Mouse (Mus musculus): ENCODE measurements around the gene Mtrr. TPM values are rescaled to one million over a fixed set of nuclear protein-coding genes. Genes with fewer than 3 reads are reported as not detected.
"Not testable (repeated sequence)": the region's sequence is repeated elsewhere in the genome, so short reads cannot be mapped to it uniquely, and the experiment has no call there.

Gene Mtrr
- polyA plus RNA-seq, 1 experiment from 2014 or later = 17.2 TPM

DNA sequence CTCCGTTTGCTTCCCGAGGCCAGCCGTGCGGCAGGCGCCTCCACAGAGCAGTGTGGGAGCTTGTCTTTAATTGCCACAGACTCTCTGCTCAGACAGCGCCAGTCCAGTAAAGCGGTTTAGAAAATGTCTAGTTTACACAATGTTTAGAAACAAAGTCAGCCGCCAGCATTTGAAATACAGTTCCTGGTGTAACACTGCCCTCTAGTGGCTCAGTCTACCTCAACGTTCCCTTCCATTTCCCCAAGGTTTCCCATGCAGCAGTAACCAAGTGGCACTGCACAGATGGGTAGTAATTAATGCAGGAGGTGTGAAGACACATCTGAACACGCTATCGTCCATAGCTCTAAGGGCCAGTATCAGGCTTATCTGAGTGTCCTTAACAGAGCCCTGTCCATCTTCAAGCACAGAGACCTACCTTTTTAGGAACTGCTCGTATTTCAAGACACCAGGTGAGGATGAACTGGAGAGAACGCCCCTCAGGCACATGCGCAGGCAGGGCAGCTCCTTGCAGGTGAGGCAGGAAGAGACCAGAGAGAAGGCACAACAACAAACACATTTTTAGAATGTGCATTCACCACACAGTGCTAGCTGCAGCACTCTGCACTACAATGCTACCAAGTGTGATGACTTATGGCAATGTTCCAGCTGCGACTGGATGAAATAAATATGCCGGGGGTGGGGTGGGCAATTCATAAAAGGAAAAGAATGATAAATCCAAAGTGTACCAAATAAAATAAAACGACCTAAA, 12.2 kb downstream of the Mtrr start:
- ChIA-PET POLR2A (no interaction called here), CTCF (interaction anchor here (0.9 to 1.7 kb wide), 8 partner anchors 8 to 463 kb away, joined by 3 to 8 read pairs (median 4); no protein-coding TSS in a partner anchor)
- peak; percentile 88 for TF ChIP-seq CTCF (IDR thresholded peaks at IDR 0.05)
- ATAC-seq (peak; percentile 67), DNase-seq (ENCODE audit: low read depth, low spot score) (no peak)
- in situ Hi-C loops (cut with MboI; ENCODE audit: low pct_unique_long_range_greater_than_20kb) = loop anchor here (25.0 kb wide), 2 partner anchors 732 to 832 kb away; partner anchors contain the start of genes Gm10037 and Zfp65
- H3K27me3 ChIP-seq = no peaks in the 10 kb centered on the region

DNA sequence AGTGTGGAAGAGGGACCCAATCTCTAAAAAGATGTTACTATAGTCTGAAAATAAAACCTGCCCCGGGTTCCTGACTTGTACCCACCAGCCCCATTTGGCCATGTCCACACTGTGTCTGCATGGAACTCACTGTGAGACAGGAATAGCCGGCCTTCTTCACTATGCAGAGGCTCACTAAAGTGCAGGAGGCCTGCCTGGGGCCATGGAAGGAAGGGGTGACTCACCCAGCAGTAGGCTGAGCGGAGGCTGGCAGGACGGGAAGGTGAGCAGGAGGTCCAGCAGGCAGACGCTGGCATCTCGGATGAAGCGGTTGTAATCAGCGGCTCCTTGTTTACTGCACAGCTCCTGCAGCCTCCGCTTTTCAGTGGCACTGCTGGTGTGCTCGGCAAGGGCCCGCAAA, 13.4 kb downstream of the Mtrr start:
- no peak for TF ChIP-seq CTCF (IDR thresholded peaks at IDR 0.05)
- CTCF ChIA-PET = interaction anchor here (1.1 to 1.7 kb wide), 4 partner anchors 10 to 25 kb away, joined by 4 to 8 read pairs (median 6); no protein-coding TSS in a partner anchor
- peak; percentile 78 for ATAC-seq
- POLR2A ChIA-PET = no interaction called here
- no peak for DNase-seq (ENCODE audit: low read depth, low spot score)
- H3K27me3 ChIP-seq = no peaks in the 10 kb centered on the region
- in situ Hi-C loops (cut with MboI; ENCODE audit: low pct_unique_long_range_greater_than_20kb) = loop anchor here (25.0 kb wide), 2 partner anchors 731 to 831 kb away; partner anchors contain the start of genes Gm10037 and Zfp65

- DNase-seq (ENCODE audit: low read depth, low spot score) = no peak
- no peak for ATAC-seq
- ChIA-PET POLR2A (no interaction called here), CTCF (no interaction called here)
- TF ChIP-seq CTCF (IDR thresholded peaks at IDR 0.05) = no peak
- no peaks in the 10 kb centered on the region for H3K27me3 ChIP-seq
- in situ Hi-C loops (cut with MboI; ENCODE audit: low pct_unique_long_range_greater_than_20kb) = loop anchor here (25.0 kb wide), 2 partner anchors 731 to 831 kb away; partner anchors contain the start of genes Gm10037 and Zfp65
Measured at GRCm38 (mm10) chr13:68568110-68568509, 13.8 kb downstream of the Mtrr start.

DNA sequence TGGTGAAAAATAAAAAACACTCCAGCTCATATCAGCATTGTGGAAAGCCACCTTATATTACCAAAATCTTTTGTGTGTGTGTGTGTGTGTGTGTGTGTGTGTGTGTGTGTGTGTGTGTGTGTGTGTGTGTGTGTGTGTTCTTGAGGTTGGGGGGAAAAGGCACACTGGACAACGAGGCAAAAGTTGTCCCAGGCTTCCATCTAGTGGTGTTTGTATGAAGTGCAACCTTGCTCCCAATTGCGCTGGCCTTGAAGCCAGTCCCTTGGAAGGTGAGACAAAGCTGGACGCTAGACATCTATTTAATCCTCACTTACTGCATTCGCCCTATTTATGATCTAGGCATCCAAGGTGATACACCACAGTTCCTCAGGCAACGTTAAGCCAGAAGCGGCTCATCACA, 28.6 kb downstream of the Mtrr start:
- POLR2A ChIA-PET; H3K27me3 ChIP-seq; DNase-seq (ENCODE audit: low read depth, low spot score): not testable (repeated sequence)
- in situ Hi-C loops (cut with MboI; ENCODE audit: low pct_unique_long_range_greater_than_20kb) = loop anchor here (25.0 kb wide), 2 partner anchors 716 to 816 kb away; partner anchors contain the start of genes Gm10037 and Zfp65
- peak; percentile 62 for ATAC-seq
- peak; percentile 32 for TF ChIP-seq CTCF (IDR thresholded peaks at IDR 0.05)
- CTCF ChIA-PET = interaction anchor here (1.2 kb wide), 1 partner anchor 16 kb away, joined by 3 read pairs; no protein-coding TSS in a partner anchor

Other genes starting within 250 kb of the Mtrr start
- gene Fastkd3, start 85 bp upstream of the Mtrr start, polyA plus RNA-seq (2021) = 16.7 TPM
- not detected for gene 1700001L19Rik, start 15.3 kb upstream of the Mtrr start, polyA plus RNA-seq (2021)